Mouse (Mus musculus) cerebellum, adult 11-12 months (tissue): ENCODE measurements around the gene Tipin.
A peak's percentile ranks its signal among the peaks of the same experiment; 100 is the strongest.
"Not testable (repeated sequence)": the region's sequence is repeated elsewhere in the genome, so short reads cannot be mapped to it uniquely, and the experiment has no call there.

ENCODE experiments used
- DNase-seq: peaks from one replicate; pipeline ENCODE4 v3.0.0; 2022

Gene Tipin

DNA sequence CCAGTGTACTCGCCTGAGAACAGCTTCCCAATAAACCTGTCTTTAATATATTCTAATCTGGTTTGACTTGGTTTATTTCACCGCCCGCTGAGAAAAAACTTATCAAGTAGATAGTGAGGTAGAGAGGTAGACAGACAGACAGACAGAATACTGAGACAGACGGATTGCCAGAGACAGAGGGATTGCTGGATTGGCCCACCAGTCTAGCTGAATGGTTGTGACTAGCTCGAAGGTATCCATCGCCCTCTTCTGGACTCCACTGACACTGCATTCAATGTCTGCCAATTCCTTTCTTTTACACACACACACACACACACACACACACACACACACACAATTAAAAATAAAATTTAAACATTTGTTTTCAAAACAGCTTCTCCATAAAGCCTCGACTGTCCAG is 8.8 kb upstream of the Tipin start:
- no peak for DNase-seq

DNA sequence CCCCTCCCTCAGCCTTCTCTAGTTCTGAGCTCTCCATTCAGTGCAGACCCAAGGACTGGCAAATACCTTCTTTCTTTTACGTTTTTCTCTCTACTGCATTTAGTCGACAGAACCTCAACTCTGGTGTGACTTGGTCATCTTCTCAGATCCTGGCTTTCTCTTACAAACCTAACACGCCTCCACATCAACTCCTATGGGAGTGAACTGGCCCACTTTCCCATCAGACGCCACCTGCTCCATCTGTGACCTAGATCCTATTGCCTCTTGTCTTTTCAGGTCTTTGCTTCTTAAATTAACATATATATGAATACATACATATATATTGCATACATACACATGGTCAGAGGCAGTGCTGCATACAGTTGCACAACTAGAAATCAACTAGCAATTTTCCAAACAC is 7.6 kb upstream of the Tipin start:
- no peak for DNase-seq

DNA sequence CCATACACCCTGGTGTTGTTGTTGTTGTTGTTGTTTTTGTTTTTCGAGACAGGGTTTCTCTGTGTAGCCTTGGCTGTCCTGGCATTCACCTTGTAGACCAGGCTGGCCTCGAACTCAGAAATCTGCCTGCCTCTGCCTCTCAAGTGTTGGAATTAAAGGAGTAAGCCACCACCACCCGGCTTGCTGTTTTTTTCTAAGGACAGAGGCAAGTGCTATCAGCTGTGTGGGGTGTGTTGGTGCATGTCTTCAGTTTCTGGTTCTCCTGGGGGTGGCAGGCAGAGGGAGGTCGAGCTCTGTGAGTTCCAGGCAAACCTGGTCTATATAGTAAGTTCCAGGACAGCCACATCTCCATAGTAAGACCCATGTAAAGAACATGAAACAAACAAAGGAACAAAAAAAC is 7.1 kb upstream of the Tipin start:
- DNase-seq: no peak

DNA sequence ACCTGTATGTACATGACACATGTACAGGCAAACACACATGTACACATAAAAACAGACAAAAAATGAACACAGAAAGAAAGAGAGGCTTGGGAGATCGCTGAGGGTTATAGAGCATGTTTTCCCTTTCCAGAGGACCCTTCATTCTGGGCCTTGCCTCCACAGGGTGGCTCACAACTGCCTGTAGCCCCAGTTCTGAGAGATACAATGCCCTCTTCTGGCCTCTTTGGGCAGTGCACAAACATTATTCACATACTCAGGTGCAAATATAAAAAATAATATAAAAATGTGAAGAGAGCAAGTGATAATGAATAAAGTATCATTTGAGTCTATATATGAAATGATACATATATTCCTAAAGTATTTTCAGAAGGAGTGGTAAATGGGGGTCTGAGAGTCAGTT is 6.5 kb upstream of the Tipin start:
- DNase-seq: no peak

DNA sequence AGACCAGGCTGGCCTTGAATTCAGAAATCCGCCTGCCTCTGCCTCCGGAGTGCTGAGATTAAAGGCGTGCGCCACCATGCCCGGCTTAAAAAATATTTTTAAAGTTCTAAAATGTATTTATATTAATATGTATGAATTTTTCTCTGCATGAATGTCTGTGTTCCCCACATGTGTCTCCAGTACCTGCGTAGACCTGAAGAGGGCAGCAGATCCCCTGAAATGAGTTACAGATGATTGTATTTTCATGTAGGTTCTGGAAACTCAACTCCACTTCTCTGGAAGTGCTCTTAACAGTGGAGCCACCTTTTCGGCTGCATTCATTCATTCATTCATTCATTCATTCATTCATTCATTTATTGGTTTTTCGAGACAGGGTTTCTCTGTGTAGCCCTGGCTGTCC is 3.7 kb upstream of the Tipin start:
- DNase-seq: peak; percentile 47

DNA sequence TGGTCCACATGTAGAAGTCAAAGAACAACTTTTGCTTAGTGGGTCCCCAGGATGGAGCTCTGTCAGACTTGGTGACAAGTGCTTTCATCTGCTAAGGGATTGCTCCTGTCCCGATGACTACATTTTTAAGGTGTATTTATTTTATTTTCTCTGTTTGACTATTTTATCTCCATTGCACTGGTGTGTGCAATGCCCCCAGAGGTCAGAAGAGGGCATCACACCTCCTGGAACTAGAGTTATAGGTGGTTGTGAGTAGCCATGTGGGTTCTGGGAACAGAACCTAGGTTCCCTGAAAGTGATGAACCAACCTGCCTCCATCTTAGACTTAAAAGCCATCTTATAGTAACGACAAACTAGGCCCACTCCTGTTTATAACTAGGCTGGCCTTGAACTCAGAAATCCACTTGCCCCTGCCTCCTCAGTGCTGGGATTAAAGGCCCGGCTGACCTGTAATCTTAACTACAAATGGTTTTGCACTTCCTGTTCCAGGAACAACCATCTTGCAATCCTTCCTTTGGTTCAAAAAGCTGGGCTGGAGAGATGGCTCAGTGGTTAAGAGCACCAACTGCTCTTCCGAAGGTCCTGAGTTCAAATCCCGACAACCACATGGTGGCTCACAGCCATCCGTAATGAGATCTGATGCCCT is 2.6 kb upstream of the Tipin start:
- no peak for DNase-seq

DNA sequence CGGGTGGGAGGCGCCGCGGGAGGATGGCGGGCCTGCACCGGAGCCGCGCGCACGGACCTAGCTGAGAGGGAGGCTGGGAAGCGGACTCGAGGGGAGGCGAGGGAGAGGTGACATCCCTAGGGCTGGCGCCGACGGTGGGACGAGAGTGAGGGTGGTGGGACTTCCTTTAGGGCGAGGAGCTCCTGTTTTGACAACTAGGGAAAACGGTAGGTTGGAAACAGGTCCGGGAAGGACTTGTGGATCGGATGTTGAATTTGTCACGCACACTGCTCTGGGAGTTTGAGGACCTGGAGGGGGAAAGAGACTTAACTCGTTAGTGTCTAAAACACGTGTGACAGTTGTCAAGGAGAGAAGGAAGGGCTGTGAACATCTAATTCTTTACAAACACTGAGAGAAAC is 399 bp downstream of the Tipin start:
- no peak for DNase-seq

DNA sequence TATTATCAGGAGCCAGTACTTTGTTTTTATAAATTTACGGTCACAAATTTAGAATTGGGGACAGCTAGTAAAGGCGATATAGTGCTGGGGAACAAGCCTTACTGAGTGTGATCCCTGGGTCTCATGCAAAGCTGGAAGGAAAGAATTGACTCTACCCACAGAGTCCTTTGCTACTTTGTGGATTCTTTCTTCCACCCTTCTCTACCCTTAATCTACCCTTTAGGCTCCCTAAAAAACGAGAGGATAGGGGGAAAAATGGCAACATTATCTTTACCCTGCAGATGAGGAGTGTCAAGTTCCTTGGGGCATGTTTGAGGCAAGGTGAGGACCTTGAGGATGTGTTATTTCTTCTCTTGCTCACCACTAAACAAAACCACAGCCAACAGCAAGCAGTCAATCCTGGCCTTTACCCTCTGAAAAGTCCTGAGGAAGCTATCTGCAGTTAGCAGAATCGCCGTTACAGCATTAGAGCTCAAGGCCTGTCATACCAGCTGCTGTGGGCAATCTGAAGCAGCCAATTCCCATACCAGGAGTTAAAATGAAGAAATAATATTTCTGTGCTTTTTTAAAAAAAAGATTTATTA is 1.1 kb downstream of the Tipin start:
- no peak for DNase-seq

DNA sequence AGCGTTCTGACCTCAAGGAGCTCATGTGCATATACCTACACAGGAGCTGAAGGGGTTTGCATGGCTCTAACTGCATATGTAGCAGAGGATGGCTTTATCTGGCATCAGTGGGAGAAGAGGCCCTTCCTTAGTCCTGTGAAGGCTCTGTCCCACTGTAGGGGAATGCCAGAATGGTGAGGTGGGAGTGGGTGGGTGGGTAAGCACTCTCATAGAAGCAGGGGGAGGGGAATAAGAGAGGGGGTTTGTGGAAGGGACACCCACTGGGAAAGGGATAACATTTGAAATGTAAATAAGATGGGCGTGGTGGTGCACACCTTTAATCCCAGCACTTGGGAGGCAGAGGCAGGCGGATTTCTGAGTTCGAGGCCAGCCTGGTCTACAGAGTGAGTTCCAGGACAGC is 21.7 kb downstream of the Tipin start:
- DNase-seq: not testable (repeated sequence)

DNA sequence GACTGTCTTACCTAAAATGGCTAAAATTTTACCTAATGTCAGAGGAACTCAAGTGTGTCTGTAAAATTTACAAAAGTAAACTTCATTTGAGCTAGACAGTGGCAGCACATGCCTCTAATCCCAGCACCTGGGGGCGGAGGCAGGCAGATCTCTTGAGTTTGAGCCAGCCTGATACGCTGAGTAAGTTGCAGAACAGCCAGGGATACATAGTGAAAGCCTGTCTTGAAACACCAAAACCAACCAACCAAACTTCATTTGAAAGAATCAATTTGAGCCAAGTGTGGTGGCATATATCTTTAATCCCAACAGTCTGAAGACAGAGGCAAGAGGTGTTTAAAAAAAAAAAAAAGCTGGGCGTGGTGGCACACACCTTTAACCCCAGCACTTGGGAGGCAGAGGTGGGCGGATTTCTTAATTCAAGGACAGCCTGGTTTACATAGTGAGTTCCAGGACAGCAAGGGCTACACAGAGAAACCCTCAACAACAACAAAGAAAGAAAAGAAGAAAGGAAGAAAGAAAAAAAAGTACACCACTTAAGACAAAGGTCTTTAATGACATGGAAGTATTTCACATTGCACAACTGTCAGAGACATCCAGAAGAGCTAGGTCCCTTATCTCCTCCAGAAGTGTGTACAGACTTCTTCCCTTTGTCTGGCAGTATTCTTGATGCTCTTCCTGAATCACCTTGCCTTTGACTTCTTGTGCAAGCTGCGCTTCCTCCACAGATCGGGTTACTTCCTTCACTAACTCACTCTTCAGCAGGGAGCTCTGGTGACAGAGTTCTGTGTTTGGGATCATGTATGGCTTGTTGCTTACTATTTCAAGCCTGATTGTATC is 25.3 kb downstream of the Tipin start:
- DNase-seq: no peak

DNA sequence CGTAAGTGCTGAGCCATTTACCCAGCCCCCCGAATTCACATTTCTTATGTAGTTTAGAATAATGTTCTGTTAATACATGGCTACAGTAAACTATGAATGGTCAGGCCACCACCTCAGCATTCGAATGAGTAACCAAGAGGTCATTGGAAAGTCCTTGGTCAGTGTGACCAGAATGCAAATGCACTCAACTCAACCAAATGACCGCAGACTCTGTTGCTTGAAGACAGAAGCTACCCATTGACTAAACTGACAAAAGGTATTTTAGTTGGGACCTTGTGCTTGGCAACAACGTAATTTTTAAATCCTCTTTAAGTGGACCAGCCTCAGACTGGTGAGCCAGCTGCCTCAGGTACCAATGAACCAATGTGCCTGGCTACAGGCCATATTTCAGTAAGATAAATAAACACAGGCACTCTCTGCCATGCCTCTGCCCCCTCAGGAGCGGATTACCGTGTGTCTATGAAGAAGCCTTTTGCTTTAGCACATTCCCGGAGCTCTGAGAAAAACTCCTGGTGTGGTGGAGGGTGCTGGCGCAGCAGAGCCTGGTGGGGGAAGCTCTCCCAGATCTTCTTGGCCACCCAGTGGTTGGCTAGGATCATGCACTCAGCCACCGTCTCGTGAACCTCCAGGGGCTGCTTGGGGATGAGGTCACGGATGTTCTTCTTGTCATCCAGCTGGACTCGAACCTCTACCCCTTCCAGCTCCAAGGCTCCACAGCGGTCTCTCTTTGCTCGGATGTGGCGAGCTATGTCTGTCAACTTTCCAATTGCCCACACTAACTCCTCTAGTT is 29.8 kb downstream of the Tipin start:
- no peak for DNase-seq

DNA sequence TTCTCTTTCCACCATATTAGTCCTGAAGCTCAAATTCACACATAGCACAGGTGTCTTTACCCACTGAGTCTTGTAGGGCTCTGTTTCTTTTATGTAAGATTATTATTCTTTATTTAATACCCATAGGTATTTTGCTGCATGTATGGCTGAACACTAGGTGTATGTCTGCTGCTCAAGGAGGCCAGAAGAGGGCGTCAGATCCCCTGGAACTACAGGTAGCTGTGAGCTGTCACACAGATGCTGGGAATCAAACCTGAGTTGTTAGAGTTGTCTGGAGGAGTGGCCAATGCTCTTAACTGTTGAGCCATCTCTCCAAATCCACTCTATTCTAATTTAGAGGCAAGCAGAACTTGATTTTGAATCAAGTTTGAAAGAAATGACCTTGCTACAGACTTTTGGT is 30.7 kb downstream of the Tipin start:
- no peak for DNase-seq

DNA sequence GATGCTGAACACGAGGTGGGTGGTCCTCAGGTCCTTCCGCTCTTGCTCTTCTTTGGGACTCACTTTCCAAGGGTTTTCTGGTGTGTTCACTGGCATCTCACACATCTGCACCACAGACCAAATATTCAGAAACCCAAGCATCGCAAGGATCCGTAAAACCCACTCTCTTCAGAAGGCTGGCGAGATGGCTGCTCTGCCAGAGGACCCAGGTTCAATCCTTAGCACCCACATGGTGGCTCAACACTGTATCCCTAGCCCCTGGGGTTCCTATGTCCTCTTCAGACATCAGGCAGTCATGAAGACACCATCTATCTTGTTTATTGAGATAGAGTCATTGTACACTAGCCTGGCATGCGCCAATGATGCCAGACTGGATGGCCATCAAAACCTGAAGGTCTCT is 33.3 kb downstream of the Tipin start:
- no peak for DNase-seq

DNA sequence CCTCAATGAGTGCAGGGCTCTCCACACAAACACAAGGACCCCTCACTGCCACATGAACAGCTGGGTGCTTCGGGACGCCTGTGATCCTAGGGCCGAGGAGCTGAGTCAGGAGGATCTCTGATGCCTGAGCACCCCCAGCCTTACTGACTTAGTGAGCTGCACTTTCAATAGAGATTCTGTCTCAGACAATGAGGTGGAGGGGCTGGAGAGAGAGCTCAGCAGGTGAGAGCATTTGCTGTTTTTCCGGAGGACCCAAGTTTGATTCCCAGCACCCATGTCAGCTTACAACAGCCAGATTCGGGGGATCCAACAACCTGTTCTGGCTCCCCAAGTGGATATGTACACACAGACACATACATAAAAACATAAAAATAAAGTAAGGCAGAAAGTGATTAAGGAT is 35.6 kb downstream of the Tipin start:
- DNase-seq: no peak

DNA sequence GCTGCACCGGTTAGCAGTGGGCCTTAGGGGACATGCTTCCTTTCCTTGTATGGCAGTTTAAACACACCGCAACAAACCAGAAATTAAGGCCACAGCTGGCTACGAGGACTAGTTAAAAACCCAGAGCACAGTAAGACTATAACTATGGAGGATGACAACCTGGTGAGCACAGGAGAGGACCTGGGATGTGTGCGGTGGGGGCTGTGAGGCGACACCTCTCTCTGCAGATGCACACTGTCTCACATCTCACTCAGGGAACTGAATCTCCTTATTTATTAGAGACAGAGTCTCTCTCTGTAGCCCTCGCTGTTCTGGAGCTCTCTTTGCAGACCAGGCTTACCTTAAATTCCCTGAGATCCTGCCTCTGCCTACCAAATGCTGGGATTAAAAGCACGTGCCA is 42.6 kb downstream of the Tipin start:
- DNase-seq: no peak

DNA sequence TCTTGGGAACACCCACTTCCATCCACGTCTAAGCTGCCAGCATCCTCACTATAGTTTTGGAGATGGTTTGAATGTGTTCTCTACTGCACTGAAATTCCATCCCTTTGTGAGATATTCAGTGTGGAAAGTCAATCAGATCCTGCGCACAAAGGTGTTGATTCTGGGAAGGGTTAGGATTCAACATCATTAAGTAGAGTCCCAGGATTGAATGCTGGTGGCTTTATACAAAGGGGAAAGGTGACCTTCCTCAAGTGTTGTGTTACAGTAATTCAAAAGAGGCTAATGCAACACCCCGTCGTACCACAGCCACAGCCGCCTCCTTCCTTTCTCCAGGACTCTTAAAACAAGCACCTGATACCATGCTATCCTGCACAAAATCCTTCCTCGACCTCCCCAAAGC is 54.4 kb downstream of the Tipin start:
- no peak for DNase-seq

DNA sequence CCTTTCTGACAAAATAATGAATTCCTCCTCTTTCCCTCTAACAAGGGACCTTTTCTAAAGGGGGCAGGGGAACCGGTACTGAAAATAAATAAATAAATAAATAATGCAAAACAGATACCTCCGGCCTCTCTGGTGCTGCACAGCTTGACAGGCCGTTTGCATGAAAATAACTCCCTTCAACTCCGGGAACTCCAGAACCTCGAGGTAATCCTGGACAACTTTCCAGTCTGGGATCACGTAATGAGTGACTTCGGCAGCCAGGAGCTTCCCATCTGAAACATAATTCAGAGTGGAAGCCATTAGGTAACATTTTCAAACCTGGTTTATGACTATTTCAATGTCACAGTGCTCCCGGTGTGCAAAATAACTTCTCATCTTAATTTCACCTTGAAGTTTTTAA is 58.0 kb downstream of the Tipin start:
- DNase-seq: no peak

DNA sequence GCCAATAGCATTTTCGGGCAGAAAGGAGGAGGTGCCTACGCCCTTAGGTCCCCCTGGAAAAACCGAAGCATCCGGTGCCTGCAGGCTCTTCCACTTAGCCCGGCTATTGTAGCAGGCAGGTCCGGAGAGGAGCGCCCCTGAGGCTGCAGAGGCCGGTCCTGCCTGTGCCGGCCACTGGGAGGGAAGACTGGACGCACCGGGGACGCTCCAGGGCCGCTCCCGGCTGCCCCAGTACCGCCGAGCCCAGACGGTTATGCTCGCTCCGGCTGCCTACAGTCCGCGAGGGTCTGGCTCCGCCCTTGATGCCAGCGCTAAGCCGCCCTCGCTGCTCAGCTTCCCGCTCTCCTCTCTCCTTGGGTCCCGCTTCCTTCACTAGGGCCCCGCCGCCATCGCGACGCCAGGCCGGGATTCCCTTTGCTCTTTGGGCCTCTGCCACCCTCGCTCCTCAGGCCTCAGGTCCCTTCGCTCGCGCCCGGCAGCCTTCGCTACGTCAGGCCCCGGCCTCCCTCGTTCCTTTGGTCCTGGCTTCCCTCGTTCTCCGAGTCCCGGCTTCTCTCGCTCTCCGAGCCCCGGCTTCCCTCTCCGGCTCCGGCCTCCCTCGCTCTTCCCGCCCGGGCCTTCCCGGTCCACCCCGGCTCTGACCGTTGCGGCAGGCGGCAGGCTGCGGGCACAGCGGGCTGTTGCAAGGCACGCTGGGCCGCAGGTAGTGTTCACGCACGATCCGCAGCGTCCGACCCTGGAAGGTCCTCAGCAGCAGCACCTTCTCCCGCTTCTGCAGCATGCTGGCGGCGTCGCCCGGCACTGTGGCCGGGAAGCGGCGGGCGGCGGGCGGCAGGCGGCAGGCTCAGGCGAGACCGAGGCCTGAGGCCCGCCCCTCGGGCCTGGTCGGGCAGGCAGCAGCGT is 59.2 kb downstream of the Tipin start:
- peak; percentile 77 for DNase-seq

DNA sequence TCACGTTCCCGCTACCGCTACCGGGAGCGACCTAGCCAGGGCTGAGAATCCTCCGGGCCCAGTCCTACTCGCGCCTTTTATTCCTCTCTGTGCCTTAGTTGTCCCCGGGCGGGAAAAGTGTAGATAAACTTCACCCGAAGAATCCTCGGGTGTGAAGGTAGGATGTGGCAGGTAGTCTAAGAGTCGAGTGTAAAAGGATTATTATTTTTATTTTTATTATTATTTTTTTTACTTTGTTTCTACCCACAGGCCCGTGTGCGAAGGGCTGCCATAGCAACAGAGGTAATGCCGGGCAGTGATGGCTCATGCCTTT is 59.8 kb downstream of the Tipin start, which contains the start of gene Dis3l:
Gene Dis3l, minus strand, starts transcription at position 35 of the 313 bp plus-strand sequence.
- no peak for DNase-seq

DNA sequence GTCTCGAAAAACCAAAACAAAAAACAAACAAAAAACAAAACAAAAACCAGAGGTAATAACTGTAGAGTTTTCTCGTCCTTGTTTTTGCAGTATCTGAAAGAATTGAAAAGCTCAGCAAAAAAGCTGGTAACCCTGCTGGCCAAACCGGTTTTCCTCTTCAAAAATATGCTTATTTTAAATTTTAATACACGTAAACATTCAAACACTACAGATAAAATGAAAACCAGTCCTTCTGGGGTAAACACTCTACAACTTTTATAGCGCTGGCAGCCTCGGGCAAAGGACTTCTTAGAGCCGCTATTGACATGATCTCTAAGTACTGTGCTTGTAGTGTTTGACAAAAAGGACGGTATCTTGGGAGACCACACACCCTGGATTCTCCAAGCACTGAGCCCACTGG is 60.3 kb downstream of the Tipin start:
- no peak for DNase-seq

DNA sequence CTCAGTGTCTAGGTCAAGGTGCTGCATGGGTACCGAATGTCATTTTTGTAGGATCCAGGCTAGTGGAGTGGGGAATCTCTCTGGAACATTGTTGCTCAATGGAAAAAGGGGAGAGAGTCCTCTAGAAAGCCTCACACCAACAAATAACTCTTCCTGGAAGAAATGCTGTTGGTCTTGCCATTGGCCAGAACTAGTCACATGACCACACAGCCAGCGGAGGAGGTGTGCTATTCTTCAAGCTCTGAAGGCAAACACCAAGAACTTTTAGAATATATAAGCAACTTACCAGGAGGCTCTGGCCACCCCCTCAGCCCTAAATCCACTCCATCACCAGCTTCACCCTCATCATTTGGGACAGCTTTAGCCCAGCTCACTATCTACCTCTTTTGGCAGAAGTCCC is 62.3 kb downstream of the Tipin start:
- no peak for DNase-seq

DNA sequence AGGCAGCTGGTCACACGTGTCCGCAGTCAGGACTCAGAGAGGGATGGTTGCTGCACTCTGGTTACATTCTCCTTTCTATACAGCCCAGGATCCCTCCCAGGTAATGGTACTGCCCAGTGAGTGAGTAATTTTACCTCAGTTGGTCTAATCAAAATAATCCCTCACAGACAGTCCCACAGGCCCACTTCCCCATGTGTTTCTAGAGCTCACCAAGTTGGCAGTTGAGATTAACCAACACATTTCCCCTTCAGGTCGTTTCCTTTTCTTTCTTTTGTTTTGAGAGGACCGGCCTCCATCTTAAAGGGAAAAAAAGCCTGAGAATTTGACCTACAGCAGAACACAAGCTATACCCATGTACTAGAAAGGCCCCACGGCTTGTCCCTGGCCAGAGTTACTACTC is 64.5 kb downstream of the Tipin start:
- no peak for DNase-seq

DNA sequence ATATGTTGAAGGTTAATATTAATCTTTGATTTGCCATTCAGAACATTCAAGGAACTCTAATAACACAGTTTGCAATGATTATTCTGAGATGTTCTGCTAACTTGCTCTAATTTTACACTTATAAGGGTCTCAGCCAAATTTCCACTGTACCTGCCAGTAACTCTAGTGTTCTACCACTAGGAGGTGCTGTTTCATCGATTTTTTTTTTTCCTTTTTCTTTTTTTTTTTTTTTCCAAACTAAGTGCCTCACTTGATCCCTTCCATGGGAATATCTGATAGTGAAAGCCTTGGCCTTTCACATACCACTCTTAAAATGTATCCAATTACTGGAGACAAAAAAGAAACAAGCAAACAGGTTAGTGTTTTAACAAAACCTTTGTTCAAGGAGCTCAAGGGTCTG is 66.0 kb downstream of the Tipin start:
- DNase-seq: no peak
